Mouse (Mus musculus) lung, postnatal 4 days (tissue): Measurements from ENCODE around the gene Tle2.

ENCODE experiments used
- DNase-seq, 2 experiments: peaks; one replicate each; pipeline ENCODE4 v3.0.0; 2021

The Tle2 gene

GRCm38 (mm10) chr10:81574081-81575056 is at the start of gene Tle2:
Gene Tle2, plus strand, starts transcription at chr10:81574561.
- no peak for DNase-seq

- DNase-seq, result no peak
These were observed 49.2 kb upstream of the Tle2 start for GRCm38 (mm10) chr10:81525017-81525694.

- peak; percentile 78 to 89 for DNase-seq
These were observed 47.6 kb upstream of the Tle2 start for GRCm38 (mm10) chr10:81526779-81527178.

- no peak for DNase-seq
These were observed 39.5 kb upstream of the Tle2 start for GRCm38 (mm10) chr10:81534826-81535225.

- peak in 1 of 2 experiments; percentile 40 for DNase-seq
These were observed 37.6 kb upstream of the Tle2 start for GRCm38 (mm10) chr10:81536734-81537133.

GRCm38 (mm10) chr10:81537429-81537828 is 36.9 kb upstream of the Tle2 start:
- DNase-seq, result no peak

- DNase-seq, result no peak
These were observed 35.9 kb upstream of the Tle2 start for GRCm38 (mm10) chr10:81538321-81539048.

- no peak for DNase-seq
These were observed 33.0 kb upstream of the Tle2 start for GRCm38 (mm10) chr10:81541363-81541762.

GRCm38 (mm10) chr10:81541803-81542202 is 32.6 kb upstream of the Tle2 start:
- DNase-seq, result peak; percentile 66 to 81

- no peak for DNase-seq
These were observed 31.5 kb upstream of the Tle2 start for GRCm38 (mm10) chr10:81542727-81543460.

- DNase-seq, result no peak
These were observed 30.7 kb upstream of the Tle2 start for GRCm38 (mm10) chr10:81543633-81544032.

GRCm38 (mm10) chr10:81544296-81545160 is 29.8 kb upstream of the Tle2 start:
- no peak for DNase-seq

- DNase-seq, result peak; percentile 100
These were observed 29.1 kb upstream of the Tle2 start, which contains the start of gene Gna11 for GRCm38 (mm10) chr10:81545161-81545747. Gene Gna11, minus strand, starts transcription at chr10:81545190.

GRCm38 (mm10) chr10:81546332-81546731 is 28.0 kb upstream of the Tle2 start:
- DNase-seq, result no peak

GRCm38 (mm10) chr10:81546788-81547571 is 27.4 kb upstream of the Tle2 start:
- no peak for DNase-seq

GRCm38 (mm10) chr10:81548944-81549343 is 25.4 kb upstream of the Tle2 start:
- no peak for DNase-seq

GRCm38 (mm10) chr10:81550257-81550656 is 24.1 kb upstream of the Tle2 start:
- DNase-seq, result peak; percentile 70 to 78

- peak; percentile 90 to 94 for DNase-seq
These were observed 22.7 kb upstream of the Tle2 start for GRCm38 (mm10) chr10:81551597-81552102.

GRCm38 (mm10) chr10:81553232-81553631 is 21.1 kb upstream of the Tle2 start:
- peak in 1 of 2 experiments; percentile 39 for DNase-seq
